Mouse (Mus musculus) cerebellum, adult 2 months (tissue): ENCODE measurements around the gene Stat5a.

Experiments
- CTCF ChIP-seq: fragments of 200-500 bp; IDR thresholded peaks from 2 replicates; pipeline ENCODE4 v1.5.1; 2011; ENCODE audit warnings: low read depth, mild to moderate bottlenecking, control low read depth, low read length, moderate library complexity, borderline replicate concordance; ENCODE audit not compliant: insufficient read depth
- POLR2A ChIP-seq: fragments of 200-500 bp; IDR thresholded peaks from 2 replicates; pipeline ENCODE4 v1.6.1; 2011; ENCODE audit warnings: low read length, control low read depth, borderline replicate concordance; ENCODE audit not compliant: insufficient read depth

DNA sequence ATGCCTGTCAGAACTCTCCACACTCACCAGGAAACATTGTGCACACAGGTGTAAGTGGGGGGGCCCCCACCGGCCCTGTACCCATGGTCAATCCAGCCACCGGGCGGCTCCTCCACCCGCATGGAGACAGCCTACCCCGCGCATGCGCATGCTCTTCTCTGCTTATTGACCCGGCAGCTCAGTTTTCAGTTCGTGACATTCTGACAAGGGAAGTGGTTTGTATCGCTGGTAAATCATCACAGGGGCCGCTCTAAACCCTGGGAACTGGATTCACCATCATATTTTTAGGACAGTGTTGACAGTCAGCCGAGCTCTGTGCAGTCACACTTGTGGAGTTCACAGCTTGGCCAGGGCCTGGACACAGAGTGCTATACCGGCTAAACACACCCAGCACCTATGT lies 44.7 kb upstream of the Stat5a start:
- TF ChIP-seq CTCF, result no peak
- TF ChIP-seq POLR2A, result no peak
